Mouse (Mus musculus): ENCODE results near the gene Ephb3. TPM values are rescaled to one million over a fixed set of nuclear protein-coding genes. Genes with fewer than 3 reads are reported as not detected.
"Not testable (repeated sequence)": the region's sequence is repeated elsewhere in the genome, so short reads cannot be mapped to it uniquely, and the experiment has no call there.

Ephb3 gene
- polyA plus RNA-seq (2014; fragmentation: Nextera tagmentation; extraction: Ambion mirVana) = 6.0 and 6.6 TPM in 2 replicates

GRCm38 (mm10) chr16:21204367-21205092 is at the start of gene Ephb3:
Ephb3 (plus strand) TSS chr16:21204755.
- Histone ChIP-seq H3K27me3 (replicated peaks; ENCODE audit: control insufficient read depth, insufficient read depth, low read length) (peaks cover 39% of the 10 kb centered on the region), H3K9ac (ENCODE audit: low read depth, low read length) (peak within 1 kb of the TSS; percentile 70), H3K9me3 (ENCODE audit: control insufficient read depth, low read length) (no peaks in the 10 kb centered on the region), H3K4me1 (replicated peaks; ENCODE audit: control insufficient read depth, insufficient read depth, low read length) (peaks cover 3% of the 10 kb centered on the region; the same call in 1 of the 2 replicates), H3K4me3 (ENCODE audit: low read depth, low read length) (peak within 1 kb of the TSS; percentile 69), H3K36me3 (ENCODE audit: control insufficient read depth, insufficient read depth, low read length) (no peaks in the 10 kb centered on the region), H3K4me2 (peak within 1 kb of the TSS; percentile 84), H3K27ac (ENCODE audit: low read depth, low read length) (peak within 1 kb of the TSS; percentile 36)
- ATAC-seq (replicated peaks; ENCODE audit: low FRiP score) (peak; percentile 96), DNase-seq (ENCODE audit: low spot score) (peak; percentile 97)
- under 1% methylated on average over 50 of the region's 51 CpGs for WGBS

- H3K9ac ChIP-seq (ENCODE audit: low read depth, low read length); H3K27ac ChIP-seq (ENCODE audit: low read depth, low read length); H3K27me3 ChIP-seq (replicated peaks; ENCODE audit: control insufficient read depth, insufficient read depth, low read length); H3K4me1 ChIP-seq (replicated peaks; ENCODE audit: control insufficient read depth, insufficient read depth, low read length); H3K36me3 ChIP-seq (ENCODE audit: control insufficient read depth, insufficient read depth, low read length); H3K4me2 ChIP-seq; H3K9me3 ChIP-seq (ENCODE audit: control insufficient read depth, low read length); H3K4me3 ChIP-seq (ENCODE audit: low read depth, low read length); ATAC-seq (replicated peaks; ENCODE audit: low FRiP score); DNase-seq (ENCODE audit: low spot score): not testable (repeated sequence)
These were observed 48.3 kb upstream of the Ephb3 start for GRCm38 (mm10) chr16:21156261-21156660.

- H3K9ac ChIP-seq (ENCODE audit: low read depth, low read length); H3K27ac ChIP-seq (ENCODE audit: low read depth, low read length); DNase-seq (ENCODE audit: low spot score); H3K9me3 ChIP-seq (ENCODE audit: control insufficient read depth, low read length); H3K36me3 ChIP-seq (ENCODE audit: control insufficient read depth, insufficient read depth, low read length); H3K4me1 ChIP-seq (replicated peaks; ENCODE audit: control insufficient read depth, insufficient read depth, low read length); H3K27me3 ChIP-seq (replicated peaks; ENCODE audit: control insufficient read depth, insufficient read depth, low read length); H3K4me2 ChIP-seq; H3K4me3 ChIP-seq (ENCODE audit: low read depth, low read length); ATAC-seq (replicated peaks; ENCODE audit: low FRiP score): not testable (repeated sequence)
- WGBS = 79% methylated on average over 1 of the region's 1 CpGs
These were observed 45.3 kb upstream of the Ephb3 start for GRCm38 (mm10) chr16:21159226-21159625.

GRCm38 (mm10) chr16:21163423-21163822 is 41.1 kb upstream of the Ephb3 start:
- WGBS = 68% methylated on average over 3 of the region's 3 CpGs
- DNase-seq (ENCODE audit: low spot score); H3K27ac ChIP-seq (ENCODE audit: low read depth, low read length); H3K9ac ChIP-seq (ENCODE audit: low read depth, low read length); H3K4me1 ChIP-seq (replicated peaks; ENCODE audit: control insufficient read depth, insufficient read depth, low read length); H3K27me3 ChIP-seq (replicated peaks; ENCODE audit: control insufficient read depth, insufficient read depth, low read length); H3K9me3 ChIP-seq (ENCODE audit: control insufficient read depth, low read length); H3K4me3 ChIP-seq (ENCODE audit: low read depth, low read length); H3K4me2 ChIP-seq; ATAC-seq (replicated peaks; ENCODE audit: low FRiP score); H3K36me3 ChIP-seq (ENCODE audit: control insufficient read depth, insufficient read depth, low read length): not testable (repeated sequence)

GRCm38 (mm10) chr16:21165343-21166220 is 39.0 kb upstream of the Ephb3 start:
- ATAC-seq (replicated peaks; ENCODE audit: low FRiP score) = peak; percentile 51; the same call in 1 of the 2 replicates
- not testable (repeated sequence) for H3K36me3 ChIP-seq (ENCODE audit: control insufficient read depth, insufficient read depth, low read length); H3K9me3 ChIP-seq (ENCODE audit: control insufficient read depth, low read length); H3K27ac ChIP-seq (ENCODE audit: low read depth, low read length); H3K4me3 ChIP-seq (ENCODE audit: low read depth, low read length); DNase-seq (ENCODE audit: low spot score); H3K9ac ChIP-seq (ENCODE audit: low read depth, low read length); H3K27me3 ChIP-seq (replicated peaks; ENCODE audit: control insufficient read depth, insufficient read depth, low read length); H3K4me1 ChIP-seq (replicated peaks; ENCODE audit: control insufficient read depth, insufficient read depth, low read length); H3K4me2 ChIP-seq
- 20% methylated on average over 17 of the region's 19 CpGs for WGBS

GRCm38 (mm10) chr16:21168730-21169129 is 35.8 kb upstream of the Ephb3 start:
- no peak for ATAC-seq (replicated peaks; ENCODE audit: low FRiP score)
- Histone ChIP-seq H3K9ac (ENCODE audit: low read depth, low read length) (no peak overlapping the region), H3K4me3 (ENCODE audit: low read depth, low read length) (no peak overlapping the region), H3K4me1 (replicated peaks; ENCODE audit: control insufficient read depth, insufficient read depth, low read length) (no peaks in the 10 kb centered on the region), H3K4me2 (no peak overlapping the region), H3K27me3 (replicated peaks; ENCODE audit: control insufficient read depth, insufficient read depth, low read length) (no peaks in the 10 kb centered on the region), H3K36me3 (ENCODE audit: control insufficient read depth, insufficient read depth, low read length) (no peaks in the 10 kb centered on the region), H3K27ac (ENCODE audit: low read depth, low read length) (no peak overlapping the region), H3K9me3 (ENCODE audit: control insufficient read depth, low read length) (no peaks in the 10 kb centered on the region)
- DNase-seq (ENCODE audit: low spot score) = no peak
- 85% methylated on average over 13 of the region's 13 CpGs for WGBS

- Histone ChIP-seq H3K9ac (ENCODE audit: low read depth, low read length) (no peak overlapping the region), H3K4me1 (replicated peaks; ENCODE audit: control insufficient read depth, insufficient read depth, low read length) (no peaks in the 10 kb centered on the region), H3K36me3 (ENCODE audit: control insufficient read depth, insufficient read depth, low read length) (no peaks in the 10 kb centered on the region), H3K9me3 (ENCODE audit: control insufficient read depth, low read length) (no peaks in the 10 kb centered on the region), H3K4me2 (no peak overlapping the region), H3K27me3 (replicated peaks; ENCODE audit: control insufficient read depth, insufficient read depth, low read length) (no peaks in the 10 kb centered on the region), H3K27ac (ENCODE audit: low read depth, low read length) (no peak overlapping the region), H3K4me3 (ENCODE audit: low read depth, low read length) (no peak overlapping the region)
- ATAC-seq (replicated peaks; ENCODE audit: low FRiP score) (no peak), DNase-seq (ENCODE audit: low spot score) (no peak)
- no CpG with 5 or more reads among the region's 1 CpGs for WGBS
These were observed 29.3 kb upstream of the Ephb3 start for GRCm38 (mm10) chr16:21175236-21175635.

- no peak overlapping the region for H3K9ac ChIP-seq (ENCODE audit: low read depth, low read length)
- no peak overlapping the region for H3K4me3 ChIP-seq (ENCODE audit: low read depth, low read length)
- H3K36me3 ChIP-seq (ENCODE audit: control insufficient read depth, insufficient read depth, low read length) = no peaks in the 10 kb centered on the region
- WGBS = 70% methylated on average over 1 of the region's 1 CpGs
- H3K9me3 ChIP-seq (ENCODE audit: control insufficient read depth, low read length) = no peaks in the 10 kb centered on the region
- no peaks in the 10 kb centered on the region for H3K27me3 ChIP-seq (replicated peaks; ENCODE audit: control insufficient read depth, insufficient read depth, low read length)
- no peak overlapping the region for H3K27ac ChIP-seq (ENCODE audit: low read depth, low read length)
- DNase-seq (ENCODE audit: low spot score) (no peak), ATAC-seq (replicated peaks; ENCODE audit: low FRiP score) (no peak)
- no peaks in the 10 kb centered on the region for H3K4me1 ChIP-seq (replicated peaks; ENCODE audit: control insufficient read depth, insufficient read depth, low read length)
- H3K4me2 ChIP-seq = no peak overlapping the region
These were observed 22.4 kb upstream of the Ephb3 start for GRCm38 (mm10) chr16:21182108-21182507.
